ENCODE assay signal across 39 mouse cellular contexts in genomic region chr6:37580476-37580875, GRCm38 (mm10). TPM values are rescaled to one million over a fixed set of nuclear protein-coding genes. Genes with fewer than 3 reads are reported as not detected.
"Had no signal": no experiment of that assay in that cellular context is flagged by ENCODE, and none has a peak within 500 bp of the region (broad histone marks: within the 10 kb centered on the region; RNA-seq: fewer than 3 reads in every experiment).

No protein-coding gene starts in this region.

- H3K9me3 ChIP-seq: heart, embryonic 10.5 days; heart, embryonic 13.5 days; heart, embryonic 15.5 days; hindbrain, embryonic 10.5 days; hindbrain, embryonic 12.5 days; kidney, embryonic 15.5 days; limb, embryonic 13.5 days; limb, embryonic 15.5 days; liver, embryonic 12.5 days had no signal

- DNase-seq: gastrocnemius, adult 2 months; gastrocnemius, postnatal 10 days; gastrocnemius, postnatal 25 days; heart, adult 18-20 months; heart, postnatal 14 days; heart, postnatal 4 days; kidney, adult 11 months; kidney, adult 2 months; kidney, adult 9 months; kidney, postnatal 14 days; kidney, postnatal 36 days; layer of hippocampus, adult 9-11 months; layer of hippocampus, postnatal 36 days; left cerebral cortex, postnatal 4 days had no signal

- H3K4me3 ChIP-seq: gastrocnemius, adult 2 months; heart, embryonic 10.5 days; heart, embryonic 13.5 days; heart, embryonic 15.5 days; hindbrain, embryonic 10.5 days; hindbrain, embryonic 12.5 days; kidney, embryonic 15.5 days; limb, embryonic 13.5 days; limb, embryonic 15.5 days; liver, embryonic 12.5 days had no signal

- H3K4me1 ChIP-seq: heart, embryonic 10.5 days; heart, embryonic 13.5 days; heart, embryonic 15.5 days; hindbrain, embryonic 10.5 days; hindbrain, embryonic 12.5 days; kidney, embryonic 15.5 days; limb, embryonic 13.5 days; limb, embryonic 15.5 days; liver, embryonic 12.5 days had no signal

- H3K9ac ChIP-seq: heart, embryonic 13.5 days; heart, embryonic 15.5 days; hindbrain, embryonic 12.5 days; hindbrain, embryonic 14.5 days; kidney, embryonic 15.5 days; limb, embryonic 13.5 days; limb, embryonic 15.5 days; liver, embryonic 12.5 days had no signal

- H3K4me2 ChIP-seq: heart, embryonic 13.5 days; heart, embryonic 15.5 days; hindbrain, embryonic 12.5 days; hindbrain, embryonic 14.5 days; kidney, embryonic 15.5 days; limb, embryonic 13.5 days; limb, embryonic 15.5 days; liver, embryonic 12.5 days had no signal

- H3K36me3 ChIP-seq: heart, embryonic 10.5 days; heart, embryonic 13.5 days; heart, embryonic 15.5 days; hindbrain, embryonic 10.5 days; hindbrain, embryonic 12.5 days; kidney, embryonic 15.5 days; limb, embryonic 13.5 days; limb, embryonic 15.5 days; liver, embryonic 12.5 days had no signal

- ATAC-seq: hindbrain, embryonic 16.5 days; inflammation-experienced regulatory T-cells, adult 6 months; liver, embryonic 12.5 days had no signal

- H3K27ac ChIP-seq: gastrocnemius, adult 2 months; heart, embryonic 10.5 days; heart, embryonic 13.5 days; heart, embryonic 15.5 days; hindbrain, embryonic 10.5 days; hindbrain, embryonic 12.5 days; hindbrain, embryonic 14.5 days; kidney, embryonic 15.5 days; kidney, postnatal 0 days; limb, embryonic 13.5 days; limb, embryonic 15.5 days; liver, embryonic 12.5 days had no signal

- H3K27me3 ChIP-seq: heart, embryonic 13.5 days; heart, embryonic 15.5 days; hindbrain, embryonic 12.5 days; kidney, embryonic 15.5 days; limb, embryonic 13.5 days; limb, embryonic 15.5 days; liver, embryonic 12.5 days had no signal

RNA-seq across cellular contexts. Expression of gene Akr1d1, which starts 50.5 kb away (rescaled TPM):
- total RNA-seq: gastrocnemius, adult 2 months; gastrocnemius, postnatal 25 days; granulocyte monocyte progenitor cell, adult 5-6 weeks; heart, adult 18-20 months; heart, adult 8-10 months; heart, postnatal 14 days; heart, postnatal 4 days; layer of hippocampus, adult 18-20 months; layer of hippocampus, postnatal 14 days; layer of hippocampus, postnatal 36 days; left cerebral cortex, adult 18-20 months; left cerebral cortex, adult 8-10 months; left cerebral cortex, postnatal 10 days; left cerebral cortex, postnatal 25 days; left cerebral cortex, postnatal 4 days had no signal
- polyA plus RNA-seq: frontal cortex, adult 2 months; heart, embryonic 10.5 days; heart, embryonic 13.5 days; heart, embryonic 15.5 days; heart, postnatal 0 days; hindbrain, embryonic 10.5 days; hindbrain, embryonic 12.5 days; hindbrain, embryonic 14.5 days; hindbrain, embryonic 16.5 days; inflammation-experienced regulatory T-cells, adult 6 months; large intestine, adult 2 months; limb, embryonic 11.5 days; limb, embryonic 13.5 days had no signal
